Mouse (Mus musculus): Measurements from ENCODE around the gene 4930518I15Rik.
"Not testable (repeated sequence)": the region's sequence is repeated elsewhere in the genome, so short reads cannot be mapped to it uniquely, and the experiment has no call there.

The 4930518I15Rik gene

DNA sequence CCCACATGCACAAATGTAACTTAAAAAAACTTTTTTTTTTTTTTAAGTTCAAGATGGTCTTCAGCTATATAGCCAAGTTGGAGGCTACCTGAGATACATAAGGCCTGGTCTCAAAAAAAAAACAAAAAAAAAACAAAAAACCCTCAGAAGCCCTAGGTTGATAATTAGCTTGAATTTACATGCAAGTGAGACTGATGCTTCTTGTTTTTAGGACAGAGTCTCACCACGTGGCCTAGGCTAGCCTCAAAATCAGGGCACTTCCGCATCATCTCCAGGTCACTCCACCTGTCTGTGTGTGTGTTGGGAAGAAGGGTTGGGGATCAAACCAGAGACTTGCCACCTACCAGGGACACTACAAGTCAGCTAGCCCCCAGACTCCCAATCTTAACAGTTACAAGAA lies at the start of gene 4930518I15Rik:
TSS of gene 4930518I15Rik (minus strand) at position 112 of the 400 bp plus-strand sequence.
- no peak for DNase-seq (ENCODE audit: low spot score)

DNA sequence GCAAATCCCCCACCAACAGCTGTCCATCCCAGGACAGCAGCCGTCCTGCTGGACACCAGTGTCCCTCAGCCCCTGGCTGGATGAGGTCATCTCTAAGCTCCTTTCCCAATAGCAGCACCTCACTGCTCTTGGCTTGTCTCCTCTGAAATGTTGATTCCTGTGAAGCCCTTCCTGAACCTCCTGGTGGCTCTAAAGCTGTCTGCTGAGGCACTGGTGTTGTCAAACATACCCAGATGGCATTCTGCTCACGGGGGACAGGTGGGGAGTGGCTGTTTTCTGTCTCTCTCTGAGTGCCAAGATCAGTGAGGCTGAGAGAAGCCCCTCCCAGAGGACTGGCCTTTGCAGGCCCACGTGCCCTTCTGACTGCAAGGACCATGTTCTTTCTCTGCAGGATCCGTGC lies 48.2 kb upstream of the 4930518I15Rik start:
- not testable (repeated sequence) for DNase-seq (ENCODE audit: low spot score)

DNA sequence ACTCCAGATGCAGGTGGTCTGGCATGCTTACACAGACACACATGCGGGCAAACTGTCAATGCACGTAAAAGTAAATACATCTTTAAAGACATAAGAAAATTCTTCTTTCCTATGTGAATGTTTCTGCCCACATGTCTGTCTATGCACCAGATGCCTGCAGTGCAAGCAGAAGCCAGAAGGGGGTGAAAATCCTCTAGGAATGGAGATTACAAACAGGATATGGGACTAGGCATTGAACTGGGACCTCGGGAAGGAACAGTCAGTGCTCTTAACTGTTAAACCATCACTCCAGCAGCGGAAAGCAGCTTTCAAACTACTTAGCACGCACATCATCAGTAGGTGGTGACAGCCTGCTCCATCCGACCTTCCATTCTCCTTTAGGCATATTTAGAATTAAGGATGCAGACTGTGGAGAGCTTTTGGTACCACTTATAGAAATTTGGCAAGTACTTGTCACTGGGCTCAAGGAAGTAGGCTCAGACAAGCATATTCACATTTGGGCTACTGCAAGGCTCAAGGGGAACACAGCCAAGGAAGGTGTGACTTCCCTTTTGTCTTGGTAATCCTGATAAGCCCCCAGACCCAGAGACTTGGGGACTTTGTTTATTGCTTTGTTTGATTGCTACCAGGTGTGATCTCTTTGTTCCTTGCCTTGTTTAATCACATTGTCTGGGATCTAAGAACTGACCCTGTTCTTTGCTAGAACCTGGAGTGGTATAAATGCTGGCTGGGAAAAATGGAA lies 47.4 kb upstream of the 4930518I15Rik start:
- DNase-seq (ENCODE audit: low spot score): peak; percentile 43

DNA sequence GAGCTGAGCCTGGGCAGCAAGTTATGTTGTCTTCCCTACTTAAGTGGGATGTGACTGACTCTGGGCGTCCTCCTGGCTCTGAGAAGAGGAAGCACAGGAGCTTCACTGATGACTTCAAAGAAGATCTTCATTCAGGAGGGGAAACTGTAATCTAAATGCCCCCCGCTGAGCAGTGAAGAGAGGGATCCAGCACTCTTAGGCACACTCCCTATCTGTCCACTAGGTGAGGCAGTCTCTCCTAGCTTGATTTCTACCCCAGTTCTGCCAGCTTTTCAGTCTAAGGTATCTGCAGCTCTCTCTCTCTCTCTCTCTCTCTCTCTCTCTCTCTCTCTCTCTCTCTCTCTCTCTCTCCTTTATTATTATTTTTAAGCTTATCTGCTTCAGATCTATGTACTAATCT lies 45.6 kb upstream of the 4930518I15Rik start:
- DNase-seq (ENCODE audit: low spot score): no peak

DNA sequence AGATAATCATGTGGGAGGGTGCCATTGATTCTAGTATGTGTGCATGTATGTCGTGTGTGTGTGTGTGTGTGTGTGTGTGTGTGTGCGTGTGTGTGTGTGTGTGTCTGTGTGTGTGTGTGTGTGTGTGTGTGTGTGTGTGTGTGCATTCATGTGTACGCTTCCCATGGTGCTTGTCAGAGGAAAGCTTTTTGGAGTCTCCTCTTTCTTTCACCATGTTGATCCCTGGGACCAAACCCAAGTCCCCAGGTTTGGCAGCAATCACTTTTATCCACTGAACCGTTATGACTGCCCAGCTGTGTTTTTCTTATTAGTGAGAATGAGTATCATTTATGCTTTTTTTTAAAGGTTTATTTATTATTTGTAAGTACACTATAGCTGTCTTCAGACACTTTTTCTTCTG lies 44.7 kb upstream of the 4930518I15Rik start:
- not testable (repeated sequence) for DNase-seq (ENCODE audit: low spot score)

DNA sequence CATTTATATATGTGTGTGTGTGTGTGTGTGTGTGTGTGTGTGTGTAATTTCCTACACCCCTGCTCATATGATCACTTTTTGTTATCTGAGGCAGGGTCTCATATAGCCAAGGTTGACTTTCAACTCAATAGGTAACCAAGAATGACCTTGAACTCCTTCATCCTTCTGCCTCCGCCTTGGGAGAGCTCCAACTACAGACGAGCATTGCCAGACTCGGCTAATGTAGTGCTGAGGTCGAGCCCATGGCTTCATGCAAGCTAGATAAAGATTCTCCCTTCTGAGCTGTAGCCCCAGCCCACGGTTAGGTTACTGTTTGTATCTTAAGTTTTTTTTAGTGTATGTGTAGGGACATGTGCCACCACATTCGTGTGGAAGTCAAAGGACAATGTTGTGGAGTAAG lies 44.1 kb upstream of the 4930518I15Rik start:
- no peak for DNase-seq (ENCODE audit: low spot score)

DNA sequence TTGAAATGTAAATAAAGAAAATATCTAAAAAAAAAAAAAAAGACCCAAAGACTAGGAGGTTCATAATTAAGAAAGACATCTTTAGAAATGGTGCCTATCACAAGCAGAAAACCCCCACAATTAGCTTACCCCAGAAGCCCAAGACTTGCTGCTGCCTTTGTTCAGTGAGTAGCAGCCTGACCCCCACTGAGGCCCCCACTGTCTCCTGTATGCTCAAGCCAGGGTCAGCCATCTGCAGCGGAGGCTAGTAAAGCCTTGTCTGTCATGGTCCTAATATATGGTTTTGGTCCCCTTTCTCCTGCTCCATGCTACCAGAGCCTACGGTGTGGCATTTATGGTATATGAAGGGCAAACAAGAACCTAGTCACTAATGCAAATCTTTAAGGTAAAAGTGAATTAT lies 43.6 kb upstream of the 4930518I15Rik start:
- DNase-seq (ENCODE audit: low spot score): no peak

DNA sequence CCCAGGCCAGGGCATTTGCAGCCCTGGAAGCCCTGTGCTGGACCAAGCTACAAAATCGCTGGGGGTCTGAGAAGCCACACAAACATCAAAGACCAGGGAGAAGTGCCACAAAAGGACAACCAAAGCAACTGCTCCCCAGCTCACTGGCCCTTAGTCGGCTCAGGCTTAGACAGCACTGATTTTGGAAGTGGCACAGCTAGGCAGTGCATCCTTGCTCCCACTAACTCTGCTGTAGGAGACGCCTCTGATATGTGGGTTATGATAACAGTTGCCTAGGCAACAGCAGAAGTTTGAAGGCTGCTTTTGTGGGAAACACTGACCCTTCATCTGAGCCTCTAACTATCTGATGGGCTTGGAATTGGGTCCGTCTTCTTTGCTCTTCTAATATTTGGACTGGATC lies 41.4 kb upstream of the 4930518I15Rik start:
- no peak for DNase-seq (ENCODE audit: low spot score)

DNA sequence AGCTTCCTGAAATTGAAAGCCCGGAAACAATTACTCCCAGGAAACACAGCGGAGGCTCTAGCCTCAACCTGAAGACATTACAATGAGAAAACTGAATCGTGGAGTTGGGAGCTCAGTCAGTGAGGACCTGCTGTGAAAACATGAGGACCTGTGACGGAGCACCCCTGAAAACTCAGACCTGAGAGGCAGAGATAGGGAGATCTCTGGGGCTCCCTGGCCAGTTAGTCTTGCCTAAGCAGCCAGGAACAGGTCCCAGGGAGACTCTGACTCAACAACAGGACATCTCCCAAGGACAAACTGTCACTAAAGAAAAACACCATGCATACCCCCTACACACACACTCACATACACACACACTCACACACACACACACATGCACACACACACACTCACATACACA lies 40.6 kb upstream of the 4930518I15Rik start:
- no peak for DNase-seq (ENCODE audit: low spot score)

DNA sequence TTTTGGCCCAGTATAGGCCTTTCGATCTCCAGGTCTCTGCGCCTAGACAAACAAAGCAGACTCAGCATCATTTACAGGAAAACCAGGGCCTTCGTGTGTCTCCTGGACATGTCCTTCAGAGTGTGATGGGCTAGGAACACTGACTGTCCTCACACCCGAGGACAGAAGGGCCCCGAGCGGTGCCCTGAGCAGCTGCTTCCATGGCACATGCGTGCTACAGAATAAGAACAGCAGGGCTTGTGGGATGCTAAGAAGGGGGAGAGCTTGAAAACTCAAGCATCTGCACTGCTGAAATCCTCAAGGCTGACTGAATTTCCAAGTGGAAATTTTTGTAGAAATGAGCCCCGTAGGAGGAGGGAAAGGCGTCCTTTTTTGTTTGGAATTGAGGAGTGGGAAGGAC lies 39.3 kb upstream of the 4930518I15Rik start:
- DNase-seq (ENCODE audit: low spot score): no peak

DNA sequence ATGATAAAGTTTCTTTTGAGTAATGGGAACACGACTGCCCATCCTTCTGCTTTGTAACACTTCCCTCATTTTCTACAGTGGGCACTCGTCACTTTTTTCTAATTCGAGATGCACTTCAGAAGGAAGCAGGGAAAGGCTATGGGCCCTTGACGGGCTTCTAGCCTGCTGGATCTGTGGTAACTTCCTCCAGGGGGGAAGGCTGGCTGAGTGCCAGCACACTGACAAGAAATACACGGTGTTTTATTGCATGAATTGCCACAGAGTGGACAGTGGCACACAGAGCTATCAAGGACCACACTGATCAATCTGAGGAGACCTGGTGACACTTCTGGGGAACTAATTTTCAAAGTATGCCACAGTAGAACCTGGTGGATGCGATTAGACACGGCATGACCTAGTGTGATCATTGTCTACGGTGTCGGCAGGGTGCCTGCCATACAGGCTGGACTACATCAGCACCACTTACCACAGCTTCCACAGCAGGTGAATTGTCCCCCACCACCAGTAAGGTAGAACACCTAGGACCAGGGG lies 38.7 kb upstream of the 4930518I15Rik start:
- no peak for DNase-seq (ENCODE audit: low spot score)

DNA sequence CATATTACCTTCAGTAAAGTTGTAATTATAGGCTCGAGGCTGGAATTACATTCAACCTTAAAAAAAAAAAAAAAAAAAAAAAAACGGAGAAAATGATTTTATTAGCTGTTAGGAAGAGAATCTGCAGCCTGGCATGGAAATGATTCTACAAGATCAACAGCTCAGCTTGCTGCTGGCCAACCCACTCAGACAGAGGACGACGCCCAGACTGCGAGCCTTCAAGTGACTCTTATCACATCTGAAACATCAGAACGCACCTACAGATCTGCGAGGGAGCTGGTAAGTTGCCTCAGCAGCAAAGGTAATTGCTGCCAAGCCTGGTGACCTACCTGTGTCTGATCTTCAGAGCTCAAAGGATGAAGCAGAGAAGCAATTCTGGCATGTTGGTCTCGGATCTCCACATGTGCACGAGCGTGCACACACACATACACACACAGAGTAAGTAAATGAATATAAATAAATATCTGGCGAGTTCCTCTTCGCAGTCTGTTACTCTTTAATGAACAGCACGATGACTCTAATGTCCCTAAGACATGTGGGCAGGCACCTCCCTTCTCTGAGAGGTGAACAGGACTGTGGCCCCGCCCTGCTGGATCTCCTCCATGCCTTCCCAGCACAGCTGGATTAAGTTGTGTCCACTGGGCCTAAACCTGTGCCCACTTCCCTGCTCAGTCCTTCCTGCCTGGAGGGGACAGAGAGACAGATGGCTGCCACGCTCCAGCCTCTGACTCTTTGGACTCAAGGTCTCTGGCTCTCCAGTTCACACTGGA lies 36.9 kb upstream of the 4930518I15Rik start:
- DNase-seq (ENCODE audit: low spot score): no peak

DNA sequence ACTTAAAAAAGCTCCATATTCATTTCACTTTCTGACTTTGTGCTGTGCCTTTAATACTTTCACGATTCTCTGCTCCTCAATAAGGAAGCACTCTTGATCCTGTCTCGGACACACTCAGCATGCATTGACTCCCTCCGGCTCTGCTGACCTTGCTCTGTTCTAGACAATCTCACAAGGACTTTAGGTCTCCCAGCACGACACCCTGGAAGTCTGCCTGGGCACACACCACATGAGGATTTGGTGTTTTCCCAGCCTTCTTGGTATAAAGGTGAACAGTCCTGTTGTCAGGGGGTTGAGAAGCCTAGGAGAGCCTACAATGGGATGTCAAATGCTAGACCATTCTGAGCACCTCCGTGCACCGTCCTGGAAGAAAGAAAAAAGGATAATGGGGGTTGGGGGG lies 35.1 kb upstream of the 4930518I15Rik start:
- no peak for DNase-seq (ENCODE audit: low spot score)

DNA sequence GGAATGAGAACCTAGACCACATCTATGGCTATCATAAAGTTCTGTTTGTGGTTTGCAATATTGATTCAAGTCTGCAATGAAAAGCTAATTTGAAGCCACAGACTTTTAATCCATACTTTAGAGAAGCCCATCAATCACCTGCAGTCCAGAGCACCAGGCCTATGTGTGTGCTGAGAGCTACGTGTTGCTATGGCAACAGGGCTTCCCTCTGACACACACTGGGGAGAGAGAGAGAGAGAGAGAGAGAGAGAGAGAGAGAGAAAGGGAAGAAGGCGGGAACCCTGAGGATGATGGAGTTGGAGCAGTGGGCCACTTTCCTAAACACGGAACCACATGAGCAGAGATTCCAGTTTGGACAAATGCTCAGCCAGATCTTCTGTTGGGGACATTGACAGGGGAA lies 34.5 kb upstream of the 4930518I15Rik start:
- no peak for DNase-seq (ENCODE audit: low spot score)

DNA sequence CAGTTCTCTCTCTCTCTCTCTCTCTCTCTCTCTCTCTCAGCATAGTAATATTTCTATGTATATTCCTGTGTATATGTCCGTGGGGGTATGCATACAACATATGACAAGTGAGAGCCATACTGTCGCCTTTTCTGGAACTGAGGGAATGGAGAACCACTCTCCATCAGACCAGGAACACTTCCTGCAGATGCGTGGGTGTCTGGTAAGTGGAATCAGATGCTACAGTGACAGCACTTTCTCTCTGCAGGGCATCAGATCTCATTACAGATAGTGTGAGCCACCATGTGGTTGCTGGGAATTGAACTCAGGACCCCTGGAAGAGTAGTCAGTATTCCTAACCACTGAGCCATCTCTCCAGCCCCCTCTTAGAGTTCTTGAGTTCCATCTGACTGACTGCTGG lies 30.7 kb upstream of the 4930518I15Rik start:
- DNase-seq (ENCODE audit: low spot score): no peak

DNA sequence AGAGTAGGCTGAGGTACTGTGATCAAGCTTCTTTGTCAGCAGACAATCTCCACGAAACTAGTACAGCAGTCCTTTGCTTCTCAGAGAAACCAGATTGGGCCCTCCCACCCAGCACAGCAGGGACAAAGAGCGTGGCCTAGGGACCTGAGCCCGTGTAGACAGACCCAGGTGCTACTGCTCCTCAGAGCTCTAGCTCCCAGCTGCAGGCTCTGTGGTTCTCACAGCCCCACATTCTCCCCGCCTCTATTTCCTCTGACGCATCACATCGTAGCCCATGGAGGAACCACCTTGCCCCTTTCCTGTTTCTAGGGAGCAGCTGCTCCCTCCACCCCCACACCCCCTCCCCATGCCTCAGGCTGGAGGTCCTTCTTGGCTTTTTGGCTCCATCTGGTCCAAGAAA lies 29.3 kb upstream of the 4930518I15Rik start, which contains the start of gene Sla2:
TSS of gene Sla2 (minus strand) at position 176 of the 400 bp plus-strand sequence.
- no peak for DNase-seq (ENCODE audit: low spot score)

DNA sequence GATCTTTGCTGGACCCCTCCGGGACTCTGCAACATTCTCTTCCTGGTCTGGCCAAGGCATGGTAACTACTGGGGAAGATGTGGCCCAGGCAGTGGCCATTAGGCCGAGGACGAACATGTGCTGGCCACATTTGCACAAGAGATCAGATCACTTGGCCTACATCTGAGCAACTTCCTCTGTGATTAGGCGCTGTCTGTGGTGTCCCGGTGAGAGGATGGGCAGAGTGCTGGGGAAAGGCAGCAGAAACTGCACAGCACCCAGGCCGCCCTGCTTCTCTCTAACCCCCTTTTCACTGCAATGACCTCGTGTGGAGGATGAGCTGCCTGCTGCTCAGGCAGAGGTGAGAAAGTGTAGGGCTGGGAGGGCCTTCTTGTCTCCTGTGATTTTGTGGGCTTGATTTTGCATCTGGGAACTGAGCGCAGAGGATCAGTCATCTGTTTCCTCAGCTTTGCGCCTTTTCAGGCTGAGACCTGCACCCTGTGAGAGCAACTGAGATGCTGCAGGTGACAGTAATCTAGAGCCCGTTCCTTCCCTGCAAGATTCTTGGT lies 28.4 kb upstream of the 4930518I15Rik start:
- DNase-seq (ENCODE audit: low spot score): no peak

DNA sequence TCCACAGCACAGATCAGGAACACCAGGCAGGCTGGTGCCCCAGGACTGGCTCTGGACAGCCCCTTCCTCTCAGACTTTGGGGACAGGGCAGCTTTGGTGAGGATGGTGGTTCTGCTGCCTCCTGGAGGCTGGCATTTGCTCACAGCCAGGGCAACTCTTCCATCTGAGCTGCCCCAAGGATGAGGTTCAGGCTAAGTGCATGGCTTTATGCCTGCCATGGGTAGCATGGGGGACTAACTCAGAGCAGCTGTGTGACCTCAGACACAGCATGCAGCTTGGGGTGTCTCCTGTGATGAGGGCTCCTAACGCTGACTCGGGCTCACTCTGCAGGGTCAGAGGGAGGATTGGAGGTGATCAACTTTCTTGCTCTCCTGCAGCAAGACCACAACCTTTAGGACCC lies 27.9 kb upstream of the 4930518I15Rik start:
- not testable (repeated sequence) for DNase-seq (ENCODE audit: low spot score)

DNA sequence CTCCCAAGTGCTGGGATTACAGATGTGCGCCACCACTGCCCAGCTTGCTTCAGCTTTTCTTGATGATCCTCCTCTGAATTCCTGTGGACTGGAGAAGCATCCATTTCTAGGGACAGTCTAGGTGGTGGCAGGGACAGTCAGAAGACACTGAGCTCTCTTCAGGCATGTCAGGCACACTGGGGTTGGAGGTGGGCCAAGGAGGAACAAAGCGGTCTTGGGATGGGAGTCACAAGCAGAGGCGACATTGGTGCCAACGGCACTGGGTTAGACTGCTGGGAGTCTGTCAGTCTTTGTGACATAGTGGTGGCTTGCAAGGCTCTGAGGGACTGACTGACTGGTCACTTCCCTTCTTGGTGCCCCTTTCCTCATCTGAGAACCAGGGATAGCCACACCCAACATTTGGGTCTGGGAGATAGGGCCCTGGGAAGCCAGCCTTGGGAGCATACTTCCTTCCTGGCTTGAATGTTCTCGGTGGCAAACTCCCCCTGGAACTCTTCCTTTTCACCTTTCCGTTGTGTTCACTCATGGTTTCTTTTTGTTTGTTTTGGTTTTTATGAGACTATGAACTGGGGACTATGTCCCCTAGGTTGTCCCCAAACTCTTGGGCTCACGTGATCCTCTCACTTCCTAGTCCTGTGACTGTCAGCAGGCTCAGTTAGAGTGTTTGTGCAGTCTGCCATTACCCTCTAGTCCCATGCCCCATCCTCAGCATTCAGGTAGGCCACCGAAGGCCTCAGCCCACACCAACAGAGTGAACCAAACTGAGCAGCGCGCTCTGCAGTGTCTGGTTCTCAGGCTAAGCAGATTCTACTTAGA lies 26.9 kb upstream of the 4930518I15Rik start:
- no peak for DNase-seq (ENCODE audit: low spot score)

DNA sequence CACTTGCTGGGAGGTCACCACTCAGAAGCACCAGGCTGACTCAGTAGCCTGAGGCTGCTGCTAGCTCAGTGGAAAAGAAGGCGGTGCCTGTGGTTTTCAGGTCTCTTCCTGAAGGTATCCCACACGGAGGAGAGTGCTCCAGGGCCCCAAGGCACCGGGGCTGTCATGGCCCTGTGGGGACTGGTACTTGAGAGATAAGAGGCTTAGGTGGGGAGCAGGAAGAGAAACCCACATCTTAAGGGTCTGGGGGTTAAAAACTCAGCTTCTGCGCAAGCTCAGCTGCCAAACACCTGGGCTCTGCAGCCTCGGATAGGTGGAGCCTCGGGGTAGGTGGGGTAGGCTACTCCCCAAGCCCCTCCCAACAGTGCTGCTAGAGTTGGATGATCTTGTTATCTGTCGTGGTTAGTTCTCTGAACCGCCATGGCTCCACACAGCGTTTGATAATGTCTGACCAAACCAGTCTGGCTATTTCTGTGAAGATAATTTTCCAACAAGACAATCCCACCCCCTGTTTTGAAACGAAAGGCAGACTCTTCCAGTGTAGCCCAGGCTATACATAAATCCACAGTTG lies 24.8 kb upstream of the 4930518I15Rik start:
- no peak for DNase-seq (ENCODE audit: low spot score)

DNA sequence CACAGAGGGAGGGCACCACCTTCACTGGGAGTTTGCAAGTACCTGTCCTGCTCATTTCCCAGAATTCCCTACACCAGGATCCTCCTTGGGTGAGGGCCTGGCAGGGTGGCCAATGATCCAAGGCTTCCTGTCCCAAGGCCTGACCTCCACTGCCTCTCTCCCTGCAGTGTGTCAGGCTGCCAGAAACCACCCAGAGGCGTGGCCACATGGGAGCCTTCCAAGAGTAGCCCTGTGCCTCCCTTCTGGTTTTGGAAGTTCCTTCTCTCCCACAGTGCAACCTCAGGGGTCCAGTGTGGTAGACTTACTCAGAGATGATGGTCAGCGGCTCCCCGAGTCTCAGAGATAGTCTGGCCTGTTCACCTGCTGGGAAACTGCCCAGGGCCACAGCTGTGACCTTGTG lies 21.8 kb upstream of the 4930518I15Rik start:
- no peak for DNase-seq (ENCODE audit: low spot score)

DNA sequence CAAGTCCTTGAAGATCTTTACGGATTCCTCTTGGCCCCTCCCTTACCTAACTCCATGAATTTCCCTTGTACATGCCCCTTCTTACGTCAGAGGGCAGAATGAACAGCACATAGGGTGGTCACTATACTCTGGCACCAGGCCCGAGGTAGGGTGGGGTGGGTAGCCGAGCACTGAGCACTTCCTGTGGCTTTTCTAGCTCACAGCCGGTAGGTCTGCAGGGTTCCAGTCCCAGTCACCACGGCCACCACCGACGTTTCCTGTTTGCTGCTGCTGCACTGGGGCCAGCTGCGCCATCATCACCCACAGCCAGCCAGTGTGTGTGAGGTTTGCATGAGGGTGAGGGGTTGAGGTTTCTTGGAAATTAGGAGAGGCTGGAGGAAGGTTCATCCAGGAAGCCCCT lies 20.0 kb upstream of the 4930518I15Rik start:
- DNase-seq (ENCODE audit: low spot score): no peak
